Mouse (Mus musculus) CD4-positive, CD25-positive, alpha-beta regulatory T cell, adult 4 months (primary cell): ENCODE results near the gene Aph1a. TPM values are rescaled to one million over a fixed set of nuclear protein-coding genes. Genes with fewer than 3 reads are reported as not detected.
"Not testable (repeated sequence)": the region's sequence is repeated elsewhere in the genome, so short reads cannot be mapped to it uniquely, and the experiment has no call there.

Experiments
- ATAC-seq: one replicate; pipeline ENCODE4 v1.8.0; 2017
- polyA plus RNA-seq, 2 experiments: library from polyadenylated mRNA; unstranded; fragments of 100-300 nt; shearing (Covaris generic); gene quantifications; one replicate each; pipeline ENCODE4 v1.2.1; 2017

The Aph1a gene
- polyA plus RNA-seq: 10 to 100 TPM; 14.8 to 19.9 TPM

- ATAC-seq: peak; percentile 99
Observed at GRCm38 (mm10) chr3:95893606-95894316, at the start of gene Aph1a. TSS of gene Aph1a (plus strand) at chr3:95893969.

GRCm38 (mm10) chr3:95850611-95851010 is 43.2 kb upstream of the Aph1a start:
- ATAC-seq: no peak

GRCm38 (mm10) chr3:95851317-95851716 is 42.5 kb upstream of the Aph1a start:
- no peak for ATAC-seq

DNA sequence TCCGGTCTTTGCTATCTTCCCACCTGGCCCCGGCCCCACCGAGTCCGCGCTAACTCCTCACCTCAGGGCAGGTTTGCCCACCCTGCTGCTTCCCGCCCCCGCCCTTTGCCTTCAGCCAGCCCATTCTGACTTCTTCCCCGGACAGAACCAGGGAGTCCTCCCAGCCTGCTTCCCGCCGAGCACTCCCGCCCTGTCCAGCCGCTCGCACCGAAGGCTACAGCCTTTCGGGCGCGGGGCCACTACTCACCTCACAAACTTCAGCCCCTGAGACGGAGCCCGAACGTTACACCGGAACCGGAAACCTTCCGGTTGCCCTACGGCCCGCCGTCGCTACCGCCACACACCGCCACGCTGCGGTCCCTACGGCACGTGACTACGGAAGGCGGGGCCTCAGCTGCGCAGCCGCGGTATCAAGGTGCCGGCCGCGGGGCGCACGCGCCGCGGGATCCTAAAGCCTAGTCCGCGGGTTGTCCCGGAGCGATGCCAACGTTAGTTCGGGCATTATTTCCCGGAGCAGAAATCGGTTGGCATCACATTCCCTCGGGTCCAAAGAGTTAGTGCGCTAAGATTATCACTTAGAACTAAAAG is 38.2 kb upstream of the Aph1a start, which contains the start of gene Prpf3:
Gene Prpf3, minus strand, starts transcription at position 384 of the 588 bp plus-strand sequence.
- ATAC-seq: peak; percentile 97

- ATAC-seq: peak; percentile 40
Observed at GRCm38 (mm10) chr3:95856115-95856514, 37.7 kb upstream of the Aph1a start.

GRCm38 (mm10) chr3:95857050-95857449 is 36.7 kb upstream of the Aph1a start:
- ATAC-seq: not testable (repeated sequence)

DNA sequence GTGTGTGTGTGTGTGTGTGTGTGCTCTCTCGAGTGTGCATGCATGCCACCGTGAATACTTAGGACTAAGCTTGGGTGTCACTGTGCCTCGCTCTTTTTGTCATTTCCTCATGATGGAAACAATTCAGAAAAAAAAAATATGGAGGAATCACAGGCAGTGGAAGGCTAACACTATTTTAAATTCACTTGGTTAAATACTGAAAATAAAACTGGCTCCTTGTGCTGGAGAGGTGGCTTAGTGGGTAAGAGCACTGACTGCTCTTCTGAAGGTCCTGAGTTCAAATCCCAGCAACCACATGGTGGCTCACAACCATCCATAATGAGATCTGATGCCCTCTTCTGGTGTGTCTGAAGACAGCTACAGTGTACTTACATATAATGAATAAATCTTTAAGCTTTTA is 35.5 kb upstream of the Aph1a start:
- not testable (repeated sequence) for ATAC-seq

DNA sequence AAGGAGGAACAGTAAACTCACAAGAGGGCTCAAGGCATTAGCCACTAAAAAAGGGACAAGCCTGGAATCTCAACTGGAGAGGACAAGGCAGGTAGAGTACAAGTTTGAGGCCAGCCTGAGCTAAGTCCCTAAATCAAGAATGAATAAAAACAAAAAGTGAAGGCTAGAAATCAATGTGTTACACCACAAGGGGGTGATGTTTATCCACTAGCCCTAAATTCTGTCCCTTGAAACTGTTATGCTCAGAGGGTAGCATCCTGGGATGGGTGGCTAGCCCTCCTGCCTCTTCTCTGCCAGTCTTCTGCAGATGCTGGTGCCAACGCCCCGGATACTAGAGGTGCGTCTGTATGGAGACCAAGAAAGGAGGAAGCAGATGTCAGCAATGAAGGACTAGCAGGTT is 33.4 kb upstream of the Aph1a start:
- ATAC-seq: no peak

GRCm38 (mm10) chr3:95861216-95861615 is 32.6 kb upstream of the Aph1a start:
- ATAC-seq: peak; percentile 25

GRCm38 (mm10) chr3:95861796-95862195 is 32.0 kb upstream of the Aph1a start:
- ATAC-seq: peak; percentile 92

- ATAC-seq: no peak
Observed at GRCm38 (mm10) chr3:95863578-95863977, 30.2 kb upstream of the Aph1a start.

DNA sequence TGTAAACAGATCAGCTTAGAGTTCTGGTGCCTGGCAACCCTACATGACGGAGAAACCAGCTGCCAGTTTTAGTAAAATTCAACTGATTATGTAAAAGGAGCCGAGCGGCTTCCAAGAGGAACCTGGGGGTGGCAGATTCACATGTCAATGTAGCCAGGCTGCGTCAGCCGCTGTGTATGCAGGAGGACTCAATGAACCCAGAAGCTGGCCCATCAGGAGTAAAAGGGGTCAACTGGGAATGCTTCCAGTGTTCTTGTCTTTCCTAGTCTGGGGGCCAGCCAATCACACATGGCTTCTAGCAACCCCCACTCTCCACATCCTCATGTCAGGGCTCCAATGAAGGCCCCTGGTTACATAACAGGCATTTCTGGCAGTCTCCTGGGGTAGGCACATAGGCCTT is 28.7 kb upstream of the Aph1a start:
- ATAC-seq: no peak

- ATAC-seq: no peak
Observed at GRCm38 (mm10) chr3:95865571-95865970, 28.2 kb upstream of the Aph1a start.

DNA sequence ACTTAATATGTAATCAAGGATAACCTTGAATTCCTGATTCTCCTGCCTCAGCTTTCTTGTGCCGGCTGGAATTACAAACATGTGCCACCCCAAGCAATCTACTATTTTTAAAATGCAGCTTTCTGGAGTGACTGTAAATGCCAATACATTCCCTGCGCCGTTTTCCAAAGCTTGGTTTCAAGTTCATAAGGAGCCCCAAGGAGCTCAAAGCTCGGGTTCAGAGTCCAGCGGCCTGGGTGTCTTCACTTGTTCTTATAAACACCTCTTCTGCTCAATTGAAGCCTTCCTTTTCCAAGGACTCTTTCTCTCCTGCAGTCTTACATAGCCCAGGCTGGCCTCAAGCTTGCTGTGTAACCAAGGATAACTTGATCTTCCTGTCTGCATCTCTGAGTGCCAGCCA is 27.7 kb upstream of the Aph1a start:
- ATAC-seq: no peak

GRCm38 (mm10) chr3:95867408-95867807 is 26.4 kb upstream of the Aph1a start:
- ATAC-seq: no peak

DNA sequence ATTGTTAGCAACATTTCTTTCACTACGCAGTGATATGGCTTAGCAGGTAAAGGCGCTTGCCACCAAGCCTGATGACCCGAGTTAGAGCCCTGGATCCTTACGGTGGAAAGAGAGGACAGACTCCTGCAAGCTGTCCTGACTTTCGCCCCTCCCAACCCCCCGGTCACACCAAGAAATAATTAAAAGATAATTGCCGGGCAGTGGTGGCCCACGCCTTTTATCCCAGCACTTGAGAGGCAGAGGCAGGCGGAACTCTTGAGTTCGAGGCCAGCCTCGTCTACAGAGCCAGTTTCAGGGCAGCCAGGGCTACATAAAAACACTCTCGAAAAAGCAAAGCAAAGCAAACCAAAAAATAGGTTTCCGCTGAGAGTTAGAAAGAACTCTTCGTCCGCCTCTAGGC is 22.8 kb upstream of the Aph1a start:
- ATAC-seq: peak; percentile 10

DNA sequence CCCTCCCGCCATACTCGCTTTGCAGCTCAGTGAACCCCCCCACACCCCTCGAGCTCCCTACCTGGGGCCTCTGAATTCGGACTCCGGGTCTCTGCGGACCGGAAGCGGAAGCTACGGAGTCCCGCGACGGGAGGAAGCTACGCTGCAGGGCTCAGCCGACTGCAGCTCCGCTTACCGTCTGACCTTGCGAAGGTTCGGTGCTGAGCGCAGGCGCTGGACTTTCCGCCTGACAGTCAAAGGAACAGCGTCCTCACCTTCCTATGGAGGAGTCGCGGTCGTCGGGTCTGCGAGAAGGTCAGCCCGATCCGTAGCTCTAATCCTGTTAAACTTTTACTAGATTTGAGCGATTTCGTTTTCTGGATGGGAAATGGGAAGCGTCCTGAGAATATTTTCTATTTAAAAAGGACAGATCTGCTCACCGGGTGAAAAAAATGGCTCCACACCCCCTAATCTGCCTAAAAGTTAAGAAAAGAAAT is 22.3 kb upstream of the Aph1a start, which contains the start of gene Mrps21:
Gene Mrps21, minus strand, starts transcription at position 128 of the 476 bp plus-strand sequence.
- ATAC-seq: peak; percentile 94

GRCm38 (mm10) chr3:95872048-95872447 is 21.7 kb upstream of the Aph1a start:
- ATAC-seq: no peak

- no peak for ATAC-seq
Observed at GRCm38 (mm10) chr3:95879063-95879462, 14.7 kb upstream of the Aph1a start.

DNA sequence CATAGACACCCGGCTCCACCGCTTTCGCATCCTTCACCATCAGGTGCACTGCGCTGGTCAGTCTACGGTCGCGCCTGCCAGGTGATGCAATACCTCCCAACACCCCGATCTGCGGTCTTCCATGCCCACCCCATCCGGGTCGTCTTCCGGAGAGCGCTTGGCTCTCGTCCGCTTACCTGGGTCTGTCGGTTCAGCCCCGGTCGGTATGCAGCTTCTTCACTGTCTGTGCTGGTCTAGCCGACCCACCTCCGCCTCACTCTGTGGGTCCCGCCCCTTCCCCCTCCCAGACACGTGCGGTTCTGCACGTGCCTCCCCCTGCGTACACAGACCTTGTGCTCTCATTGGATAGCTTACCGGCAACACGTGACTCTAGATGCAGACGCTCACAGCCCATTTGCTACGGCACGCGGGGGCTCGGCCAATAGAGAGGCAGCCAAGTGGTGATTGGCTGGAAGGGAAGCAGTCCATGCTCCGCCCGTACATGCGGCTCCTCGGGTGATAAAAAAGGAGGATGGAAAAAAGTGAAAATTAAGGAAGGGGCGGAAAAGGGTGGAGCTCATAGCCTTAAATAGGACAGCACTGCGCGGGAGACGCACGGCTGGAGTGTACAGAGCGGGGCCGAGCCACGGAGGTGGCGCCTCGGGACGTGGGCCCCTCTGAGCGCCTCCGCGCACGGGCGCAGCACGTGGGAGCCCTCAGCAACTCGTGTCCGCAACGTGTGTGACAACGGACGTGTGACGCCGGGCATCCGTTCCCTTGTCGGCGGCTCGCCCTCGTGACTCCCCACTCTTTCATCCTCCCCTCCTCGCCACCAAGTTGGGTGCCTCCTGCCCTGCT is 11.6 kb upstream of the Aph1a start, which contains the start of gene Ciart:
Gene Ciart, minus strand, starts transcription at position 273 of the 837 bp plus-strand sequence.
- ATAC-seq: peak; percentile 86

GRCm38 (mm10) chr3:95882816-95883425 is 10.8 kb upstream of the Aph1a start:
- ATAC-seq: no peak

- ATAC-seq: no peak
Observed at GRCm38 (mm10) chr3:95884400-95884799, 9.4 kb upstream of the Aph1a start.

GRCm38 (mm10) chr3:95887596-95887995 is 6.2 kb upstream of the Aph1a start:
- ATAC-seq: no peak
